Mouse (Mus musculus): ENCODE measurements around the gene Ikzf1.

The Ikzf1 gene

DNA sequence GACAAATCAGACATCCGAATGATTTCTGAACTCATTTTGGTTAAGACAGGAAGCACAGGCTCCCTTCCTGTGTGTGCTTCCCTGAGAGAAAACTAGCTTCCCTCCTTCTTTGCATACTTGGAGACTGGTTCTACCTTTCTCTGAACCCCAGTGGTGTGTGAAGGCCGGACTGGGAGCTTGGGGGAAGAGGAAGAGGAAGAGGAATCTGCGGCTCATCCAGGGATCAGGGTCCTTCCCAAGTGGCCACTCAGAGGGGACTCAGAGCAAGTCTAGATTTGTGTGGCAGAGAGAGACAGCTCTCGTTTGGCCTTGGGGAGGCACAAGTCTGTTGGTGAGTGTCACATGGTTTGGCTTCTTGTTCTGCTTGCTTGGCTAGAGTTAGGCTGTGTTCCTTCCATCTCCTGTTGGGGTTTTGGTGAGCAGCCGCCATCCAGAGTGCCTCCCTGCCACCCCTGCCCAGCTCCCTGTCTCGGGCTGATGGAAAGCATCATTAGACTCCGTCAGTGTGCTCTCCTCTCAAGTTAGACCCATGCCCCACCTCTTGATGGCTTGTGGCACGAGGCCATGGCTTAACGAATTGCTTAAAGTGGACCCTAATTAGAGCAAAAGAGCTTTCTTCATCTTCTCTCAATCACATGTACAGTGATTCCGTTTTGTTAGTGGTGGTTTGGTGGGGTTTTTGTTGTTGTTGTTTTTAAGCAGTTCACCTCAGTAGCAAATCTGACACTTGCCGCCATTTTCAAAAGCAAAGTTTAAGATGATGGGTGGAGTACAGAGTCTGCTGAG lies 5.4 kb downstream of the Ikzf1 start:
- DNase-seq: peak; percentile 61

DNA sequence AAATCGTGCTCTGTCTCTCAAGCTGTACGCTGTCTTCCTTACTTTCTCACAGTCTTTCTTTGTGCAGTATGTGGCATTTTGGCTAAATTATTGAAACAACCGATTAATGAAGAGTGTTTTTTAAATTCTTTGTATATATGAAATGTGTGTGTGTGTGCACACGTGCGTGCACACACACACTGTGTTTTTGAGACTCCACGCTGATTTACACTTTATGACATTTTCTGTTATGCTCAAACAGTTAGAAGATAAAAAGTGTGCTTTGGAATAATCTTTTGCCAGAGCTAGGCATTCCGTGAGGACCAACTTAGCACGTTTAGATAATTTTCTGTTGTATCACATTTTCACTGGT lies 6.0 kb downstream of the Ikzf1 start:
- no peak for DNase-seq

DNA sequence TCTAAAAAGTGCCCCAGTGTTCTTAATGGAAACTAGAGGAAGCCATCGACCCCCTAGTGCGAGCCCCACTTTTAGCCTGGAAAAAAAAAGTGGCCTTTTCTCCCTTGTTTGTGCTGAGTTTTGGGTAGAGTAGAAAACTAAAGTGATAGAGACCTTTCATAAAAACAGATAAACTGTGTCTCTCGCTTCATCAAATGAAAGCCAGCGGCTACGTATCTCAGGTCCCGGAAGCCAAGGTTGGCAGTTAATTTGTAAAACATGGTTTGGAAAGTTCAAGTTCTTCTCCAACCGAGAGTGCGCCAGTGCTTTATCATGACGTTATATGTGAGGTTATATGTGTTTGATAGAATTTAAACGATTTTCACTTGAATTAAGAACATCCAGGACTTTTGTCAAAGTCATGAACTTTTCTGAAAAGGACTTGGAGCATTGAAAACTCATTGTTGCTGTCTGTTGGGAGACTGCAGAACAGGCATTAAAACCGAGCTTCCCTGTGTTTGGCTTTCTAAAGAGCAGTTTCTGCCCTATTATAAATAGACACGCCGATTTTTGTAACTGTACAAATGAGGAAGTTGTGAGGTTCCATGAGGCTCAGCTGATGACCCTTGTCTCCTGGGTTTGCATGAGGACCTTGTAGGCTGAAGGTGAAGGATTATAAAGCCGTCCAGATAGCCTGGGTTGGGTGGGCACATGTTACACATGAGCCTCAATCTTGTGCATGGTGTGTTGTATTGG lies 6.7 kb downstream of the Ikzf1 start:
- peak; percentile 57 for DNase-seq

DNA sequence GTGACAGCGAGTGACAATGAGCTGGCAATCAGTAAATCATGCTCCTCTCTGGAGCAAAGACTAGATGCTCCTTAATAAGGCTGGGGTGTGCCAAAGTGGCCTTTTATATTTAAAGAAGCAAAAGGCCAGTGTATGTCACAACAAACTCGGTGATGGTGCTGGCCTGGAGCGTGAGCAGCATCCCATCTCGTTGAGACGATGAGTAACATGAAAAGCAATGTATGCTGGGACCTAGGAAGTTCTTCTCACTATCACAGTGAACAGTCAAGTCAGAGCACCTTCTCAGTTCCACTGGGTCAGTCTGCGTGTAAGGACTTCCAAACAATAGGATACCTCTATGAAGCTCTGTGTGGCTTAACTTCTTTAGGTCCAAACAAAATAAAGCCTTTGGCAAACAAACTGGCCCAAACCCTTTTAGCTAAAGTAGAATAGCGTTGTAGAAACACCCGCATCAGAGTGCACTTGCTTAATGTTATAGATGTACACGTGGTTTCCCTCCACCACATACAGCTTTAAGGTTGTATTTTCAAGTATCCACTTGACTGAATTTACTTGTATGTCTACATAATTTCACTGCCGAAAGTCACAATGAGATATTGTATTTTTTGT lies 7.9 kb downstream of the Ikzf1 start:
- DNase-seq: peak; percentile 48

DNA sequence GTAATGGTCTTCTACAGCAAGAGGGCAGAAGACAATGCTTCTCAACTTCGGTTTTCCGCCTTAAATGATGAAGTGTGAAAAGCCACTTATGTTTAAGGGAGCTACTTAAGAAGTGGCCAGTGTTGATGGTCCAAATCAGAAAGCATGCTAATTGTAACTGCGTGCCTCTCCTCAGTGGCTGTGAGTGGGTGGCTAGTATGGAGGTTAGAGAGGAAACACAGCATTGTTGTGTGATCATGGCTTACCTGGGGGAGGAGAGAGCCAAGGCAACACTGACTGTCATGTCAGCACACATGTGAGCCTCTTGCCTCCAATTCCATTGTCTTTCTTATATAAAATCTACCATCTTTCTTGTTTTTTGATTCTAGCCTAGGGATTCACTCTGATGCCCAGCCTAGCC lies 8.6 kb downstream of the Ikzf1 start:
- DNase-seq: no peak

DNA sequence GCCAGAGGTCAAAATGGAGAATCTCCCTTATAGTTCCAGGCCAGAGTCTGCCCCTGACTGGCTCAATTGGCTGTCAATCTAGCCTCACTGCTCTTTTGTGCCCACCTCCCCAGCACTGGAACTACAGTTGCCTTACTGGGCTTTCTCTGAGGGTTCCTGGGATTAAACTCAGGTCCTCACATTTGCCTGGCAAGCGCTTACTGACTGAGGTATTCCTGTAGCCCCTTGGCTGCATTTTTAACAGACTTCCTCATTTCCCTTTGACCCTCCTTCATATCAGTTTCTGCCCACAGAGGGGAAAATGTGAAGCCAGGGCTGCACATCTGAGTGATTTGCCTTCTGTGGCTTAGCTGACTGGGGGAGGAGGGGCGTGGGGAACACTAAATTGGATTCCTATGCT lies 9.3 kb downstream of the Ikzf1 start:
- DNase-seq: no peak

DNA sequence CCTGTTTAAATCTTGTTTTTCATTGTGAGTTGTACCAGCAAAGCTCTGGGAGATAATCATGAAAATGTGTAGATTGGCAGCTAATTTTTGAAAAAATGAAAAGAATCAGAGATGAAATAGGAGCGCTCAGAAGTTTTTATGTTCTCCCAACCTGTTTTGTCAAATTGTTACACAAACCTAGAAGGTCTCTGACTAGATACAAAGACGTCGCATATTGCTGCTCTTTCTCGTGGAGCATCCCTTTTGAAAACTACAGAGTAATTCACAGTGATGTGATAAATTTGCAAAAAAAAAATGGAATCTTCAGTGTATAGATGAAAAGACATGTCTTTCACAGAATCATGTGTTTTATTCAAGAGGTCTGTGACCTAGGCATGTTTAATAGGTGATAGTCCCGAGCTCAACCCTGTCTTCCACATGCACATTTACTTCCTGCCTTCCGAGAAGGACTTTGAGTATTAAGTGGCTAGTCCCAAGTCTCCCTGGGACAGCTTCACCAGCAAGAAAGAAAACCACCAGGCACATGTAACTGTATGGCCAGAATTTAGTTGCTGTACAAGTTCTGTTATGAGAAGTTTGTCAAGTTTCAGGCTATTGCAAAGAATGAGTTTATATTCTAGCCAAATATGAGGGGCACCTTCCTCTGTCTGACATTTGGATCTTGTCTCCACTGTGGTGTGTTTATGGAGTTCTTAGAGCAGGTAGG lies 9.8 kb downstream of the Ikzf1 start:
- no peak for DNase-seq

DNA sequence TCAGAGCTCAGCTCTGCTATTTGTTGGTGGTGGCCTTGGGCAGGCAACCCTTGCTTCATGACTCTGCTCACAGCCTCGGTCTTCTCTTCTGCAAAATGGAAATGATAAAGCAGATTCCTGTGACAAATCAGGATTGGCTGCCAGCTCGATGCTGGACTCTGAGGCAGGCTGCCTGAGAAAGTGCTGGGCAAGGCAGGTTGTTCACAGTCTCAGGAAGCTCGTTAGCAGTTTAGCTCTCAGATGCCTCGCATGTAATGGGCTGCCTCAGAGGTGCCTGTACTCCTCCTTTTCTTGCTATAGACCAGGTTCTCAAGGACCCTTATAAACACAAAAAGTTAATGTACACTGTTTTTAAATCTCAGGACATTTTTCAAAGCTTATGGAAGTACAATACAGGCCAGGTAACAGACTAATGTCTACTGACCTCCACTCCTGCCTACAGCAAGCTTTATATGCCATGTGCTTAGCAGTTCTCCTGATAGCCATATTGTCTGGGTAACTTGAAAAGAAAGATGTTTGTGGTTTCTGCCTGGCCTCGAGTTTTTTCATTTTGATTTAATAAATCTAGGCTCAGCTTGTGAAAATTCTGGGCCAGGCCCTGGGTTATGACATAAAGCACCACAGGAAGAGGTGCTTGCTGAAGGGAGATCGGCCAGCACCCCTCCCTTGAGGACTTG lies 10.5 kb downstream of the Ikzf1 start:
- no peak for DNase-seq

DNA sequence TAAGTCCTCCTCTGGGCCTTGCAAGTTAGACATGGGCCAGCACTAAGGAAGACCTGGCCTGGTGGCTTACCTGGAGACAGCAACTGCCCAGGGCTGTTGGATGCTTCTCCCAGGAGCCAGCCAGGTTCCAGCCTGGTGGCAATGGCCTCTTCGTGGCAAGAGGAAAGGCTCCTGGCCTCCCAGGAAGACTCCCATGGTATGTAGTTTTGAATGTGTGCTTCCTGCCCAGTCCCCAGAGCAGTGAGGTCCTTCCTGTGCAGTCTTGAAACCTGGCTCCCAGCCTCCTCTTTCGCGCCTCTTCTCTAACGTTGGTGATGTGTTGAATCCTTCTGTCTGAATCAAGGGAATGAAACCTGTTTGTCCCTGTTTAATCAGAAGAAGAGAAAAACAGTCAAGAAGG lies 11.1 kb downstream of the Ikzf1 start:
- peak; percentile 49 for DNase-seq

DNA sequence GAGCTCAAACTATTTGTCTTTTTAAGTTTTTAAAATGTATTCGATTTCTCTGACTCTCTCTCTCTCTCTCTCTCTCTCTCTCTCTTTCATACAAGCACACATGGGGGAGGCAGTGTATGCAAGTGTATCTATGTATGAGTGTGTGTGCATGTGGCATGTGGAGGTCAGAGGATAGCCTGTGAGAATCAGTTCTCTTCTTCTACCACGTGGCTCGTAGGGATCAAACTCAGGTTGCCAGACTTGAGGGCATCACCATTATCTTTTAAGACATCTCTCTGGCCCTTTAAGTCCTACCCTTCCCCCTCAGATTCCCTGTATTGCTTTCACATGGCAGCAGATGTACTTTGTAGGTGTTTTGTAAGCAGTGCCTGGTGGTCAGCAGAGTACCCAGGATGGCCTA lies 12.0 kb downstream of the Ikzf1 start:
- DNase-seq: no peak

DNA sequence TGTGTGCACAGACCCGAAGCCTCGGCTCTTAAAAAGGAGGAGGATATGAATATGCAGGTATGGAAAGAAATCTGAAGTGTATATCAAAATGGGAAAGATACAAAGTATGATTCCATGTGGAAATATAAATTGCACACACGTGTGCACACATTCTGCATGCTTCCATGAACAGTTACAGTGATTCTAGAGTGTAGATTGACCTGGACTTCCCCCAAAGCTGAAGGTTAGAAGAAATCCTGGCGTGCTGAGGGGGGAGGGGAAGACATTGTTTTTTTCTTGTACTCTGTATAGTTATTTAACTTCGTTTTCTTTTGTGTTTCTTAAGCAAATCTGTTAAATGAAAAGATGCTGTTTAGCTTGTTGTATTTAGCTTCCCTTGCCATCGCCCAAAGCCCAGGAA lies 16.6 kb downstream of the Ikzf1 start:
- no peak for DNase-seq

DNA sequence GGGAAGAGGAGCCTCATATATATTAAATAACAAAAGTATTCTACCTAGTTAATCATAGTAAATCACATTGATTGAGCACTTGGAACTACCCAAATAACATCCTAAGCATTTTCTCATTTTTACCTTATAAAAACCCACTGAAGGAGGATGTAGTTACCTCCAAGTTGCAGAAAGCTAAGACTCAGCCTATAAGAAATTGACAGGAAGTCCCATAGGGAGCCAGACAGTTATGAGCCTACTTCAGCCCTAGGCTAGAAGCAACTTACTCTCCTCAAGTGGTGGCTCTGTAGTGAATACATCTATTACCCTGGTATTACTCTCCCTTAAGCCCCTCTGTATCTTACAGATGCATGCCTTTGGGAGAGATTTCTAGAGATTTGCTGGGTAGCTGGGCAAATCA lies 19.0 kb downstream of the Ikzf1 start:
- no peak for DNase-seq

DNA sequence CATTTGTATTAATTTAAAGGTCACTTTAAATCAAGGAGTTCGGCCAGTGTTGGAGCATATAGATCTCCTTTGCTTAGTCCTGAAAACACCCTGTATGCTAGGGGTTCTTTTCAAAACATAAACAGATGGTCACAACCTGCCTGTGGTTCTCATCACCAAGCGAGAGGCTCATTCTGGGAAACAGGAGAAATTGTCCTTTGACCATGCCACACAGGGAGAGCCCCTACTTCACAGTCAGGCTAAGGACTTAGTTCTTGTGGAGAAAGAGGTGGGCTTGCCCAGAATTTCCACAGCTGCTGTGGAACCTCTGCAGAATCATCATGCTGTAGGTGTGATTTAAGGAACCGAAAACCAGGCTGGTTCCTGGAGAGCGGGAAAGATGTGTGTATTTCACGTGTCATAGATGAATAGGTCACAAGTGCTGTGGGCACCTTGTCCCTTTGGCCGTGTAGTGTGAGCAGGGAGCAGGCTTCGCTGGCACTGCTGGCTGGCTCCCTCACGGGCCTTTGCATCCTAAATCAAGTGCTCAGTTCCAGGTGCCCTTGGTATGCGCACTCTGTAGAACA lies 23.4 kb downstream of the Ikzf1 start:
- DNase-seq: no peak

DNA sequence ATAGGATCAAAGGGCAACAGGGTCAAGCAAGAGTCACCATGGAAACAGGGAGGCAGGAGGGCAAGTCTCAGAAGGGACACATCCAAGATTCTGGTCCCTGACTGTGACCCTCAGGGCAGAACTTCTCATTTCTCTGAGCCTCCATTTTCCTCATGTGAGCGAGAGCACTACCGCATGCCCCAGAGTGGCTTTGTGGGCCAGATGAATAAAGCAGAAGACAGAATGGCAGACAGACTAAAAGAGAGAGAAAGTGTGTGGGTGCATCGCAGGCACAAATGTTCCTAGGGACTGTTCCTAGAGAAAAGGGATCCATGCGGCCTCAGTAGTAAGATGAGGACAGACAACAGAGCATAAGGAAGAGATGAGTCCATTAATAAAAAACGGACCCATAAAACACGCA lies 24.5 kb downstream of the Ikzf1 start:
- no peak for DNase-seq

DNA sequence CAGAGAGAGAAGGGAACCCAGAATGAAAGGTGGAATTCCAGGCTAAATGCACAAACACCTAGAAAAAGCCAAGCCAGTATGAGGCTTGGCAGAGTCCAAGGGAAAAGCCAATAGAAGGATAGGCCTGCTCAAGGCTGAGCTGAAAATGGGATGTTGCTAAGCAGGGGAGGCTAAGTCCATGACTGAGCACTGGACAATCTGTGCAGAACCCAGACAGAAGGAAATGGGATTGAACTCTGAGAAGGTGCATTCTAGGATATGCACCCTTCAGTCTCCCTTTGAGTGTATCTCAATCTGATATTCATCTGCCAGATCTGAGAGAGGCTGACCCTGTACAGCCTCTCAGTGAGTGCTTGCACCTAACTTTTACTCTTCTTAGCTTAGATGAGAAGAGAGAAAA lies 25.9 kb downstream of the Ikzf1 start:
- no peak for DNase-seq

DNA sequence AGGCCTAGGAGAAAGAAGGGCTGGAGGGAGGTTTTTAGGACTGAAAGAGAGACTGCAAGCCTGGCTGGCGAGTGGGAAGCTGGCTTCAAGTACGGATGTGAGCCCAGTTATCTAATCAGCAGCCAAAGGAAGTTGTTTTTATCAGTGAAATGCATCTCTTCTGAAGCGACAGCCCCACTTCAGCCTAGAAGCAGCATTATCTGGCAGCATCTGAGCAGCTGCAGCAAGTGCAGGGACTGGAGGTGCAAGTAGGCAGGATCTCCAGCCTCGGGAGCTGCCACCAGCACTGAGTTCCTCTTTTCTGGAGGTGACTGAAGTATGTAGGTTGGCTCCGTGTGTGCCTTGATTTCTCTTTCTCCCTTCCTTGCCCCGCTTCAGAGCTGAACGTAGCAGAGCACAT lies 26.9 kb downstream of the Ikzf1 start:
- peak; percentile 67 for DNase-seq

DNA sequence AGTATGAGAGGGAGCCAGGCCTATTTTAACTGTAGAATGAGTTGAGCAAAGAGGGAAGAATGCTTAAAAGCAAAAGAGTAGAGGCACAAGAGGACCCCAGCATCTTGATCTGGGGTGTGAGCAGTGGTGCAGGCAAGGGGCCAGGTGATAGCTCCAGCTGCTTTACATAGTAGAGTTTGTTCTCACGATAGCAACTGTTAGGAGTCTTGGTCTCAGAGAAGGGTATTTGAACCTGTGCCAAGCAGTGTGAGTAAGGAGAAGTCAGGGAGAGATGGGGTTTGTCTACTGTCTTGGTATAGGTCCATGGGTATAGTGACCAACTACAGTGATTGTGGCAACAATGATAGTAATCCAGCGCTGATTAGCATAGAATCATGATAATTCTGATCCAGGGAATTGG lies 29.9 kb downstream of the Ikzf1 start:
- no peak for DNase-seq

DNA sequence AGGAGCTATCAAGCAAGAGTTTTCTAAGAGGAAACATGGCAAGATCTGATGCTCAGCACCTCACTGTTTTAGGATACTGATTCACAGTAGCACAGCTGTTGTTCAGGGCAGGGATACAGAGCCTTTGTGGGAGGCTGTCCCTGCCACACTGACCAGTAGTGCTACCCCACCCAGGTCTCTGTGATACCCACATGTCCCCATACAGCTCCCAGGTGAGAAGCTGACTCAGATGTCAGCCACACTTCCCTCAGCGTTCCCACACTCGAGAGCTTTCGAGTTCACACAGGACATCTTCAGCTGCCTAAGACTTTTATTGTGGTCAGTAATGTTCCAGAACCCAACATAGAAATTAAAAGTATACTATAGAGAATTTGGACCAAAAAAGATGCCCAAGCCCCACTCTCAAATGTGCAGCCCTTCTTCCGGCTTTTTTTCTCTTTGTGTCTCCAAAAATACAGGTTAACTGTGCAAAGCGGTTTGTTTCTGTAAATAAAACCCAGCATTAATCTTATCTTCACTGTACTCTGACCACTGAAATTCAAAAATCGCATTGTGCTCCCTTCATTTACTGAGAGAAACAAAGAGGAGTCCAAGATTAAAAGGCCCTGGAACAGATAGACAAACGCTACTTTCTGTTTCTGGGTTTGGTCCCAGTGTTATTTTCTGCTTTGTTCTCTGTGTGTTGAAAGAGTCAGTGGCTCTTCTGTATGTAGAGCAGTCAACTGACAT lies 31.3 kb downstream of the Ikzf1 start:
- no peak for DNase-seq

DNA sequence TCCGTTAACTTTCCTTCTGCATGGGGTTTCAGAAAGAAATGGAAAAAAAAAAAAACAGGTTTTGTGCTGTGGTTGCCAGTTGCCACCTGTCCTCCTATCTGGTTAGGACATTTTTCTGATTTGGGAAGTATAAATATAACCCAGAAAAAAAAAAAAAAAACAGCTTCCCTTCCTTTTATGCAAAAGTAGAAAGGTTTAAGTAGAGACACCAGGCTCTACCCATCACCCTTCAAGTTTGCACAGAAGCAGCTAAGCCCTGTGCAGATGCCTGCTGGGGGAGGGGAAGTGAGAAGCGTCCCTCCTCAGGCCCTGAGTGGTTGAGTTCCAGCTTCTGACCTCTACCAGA lies 31.9 kb downstream of the Ikzf1 start:
- DNase-seq: peak; percentile 84

DNA sequence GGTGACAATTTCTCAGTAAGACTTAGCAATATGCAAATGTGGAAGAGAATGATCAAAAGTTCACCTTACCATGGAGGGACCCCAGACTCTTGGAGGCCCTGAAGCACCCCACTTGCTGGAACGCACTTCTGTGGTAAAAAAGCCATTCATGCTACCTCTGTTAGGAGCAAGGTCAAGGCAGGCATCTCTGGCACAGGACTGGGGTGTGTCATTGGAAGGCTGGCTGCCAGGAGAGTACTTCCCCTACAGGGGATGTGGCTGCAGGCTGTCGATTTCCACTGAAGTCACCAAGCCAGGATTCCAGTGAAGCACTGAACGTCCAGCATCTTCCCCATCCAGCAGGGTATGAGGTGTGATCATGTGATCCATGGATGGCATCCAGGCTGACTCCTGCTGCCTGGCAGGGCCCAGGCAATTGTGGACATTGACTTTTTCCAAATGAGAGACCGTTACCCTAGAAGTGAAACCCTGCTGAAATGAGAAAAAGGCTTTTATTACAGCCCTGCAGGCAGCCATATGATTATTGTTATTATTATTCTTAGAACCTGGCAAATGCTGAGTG lies 32.9 kb downstream of the Ikzf1 start:
- DNase-seq: no peak

DNA sequence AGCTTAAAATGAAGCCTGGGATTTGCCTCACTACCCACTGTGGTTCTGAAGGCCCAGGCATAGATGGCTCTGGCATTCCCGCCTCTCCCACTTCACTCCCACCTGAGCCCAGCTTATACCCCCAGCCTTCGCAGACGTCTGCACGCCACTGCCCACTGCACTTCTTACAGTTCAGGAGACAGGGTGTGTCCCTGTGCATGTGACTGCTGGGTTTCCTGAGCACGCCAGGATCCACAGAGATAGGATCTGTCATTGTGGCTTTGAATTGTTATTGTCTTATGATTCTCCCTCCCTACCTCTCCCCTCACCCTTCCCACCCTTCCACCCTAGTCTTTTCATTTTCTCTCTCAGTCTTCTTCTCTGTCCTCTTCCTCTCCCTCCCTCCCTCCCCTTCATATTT lies 34.9 kb downstream of the Ikzf1 start:
- no peak for DNase-seq

Data from thymus, postnatal 14 days (tissue).